Mouse (Mus musculus) ovary, adult 18-20 months (tissue): ENCODE results near the gene Mpnd.
"Not testable (repeated sequence)": the region's sequence is repeated elsewhere in the genome, so short reads cannot be mapped to it uniquely, and the experiment has no call there.

Experiments used
- DNase-seq: peaks from one replicate; pipeline ENCODE4 v3.0.0; 2022; ENCODE audit warnings: low spot score, mixed read lengths

The Mpnd gene

DNA sequence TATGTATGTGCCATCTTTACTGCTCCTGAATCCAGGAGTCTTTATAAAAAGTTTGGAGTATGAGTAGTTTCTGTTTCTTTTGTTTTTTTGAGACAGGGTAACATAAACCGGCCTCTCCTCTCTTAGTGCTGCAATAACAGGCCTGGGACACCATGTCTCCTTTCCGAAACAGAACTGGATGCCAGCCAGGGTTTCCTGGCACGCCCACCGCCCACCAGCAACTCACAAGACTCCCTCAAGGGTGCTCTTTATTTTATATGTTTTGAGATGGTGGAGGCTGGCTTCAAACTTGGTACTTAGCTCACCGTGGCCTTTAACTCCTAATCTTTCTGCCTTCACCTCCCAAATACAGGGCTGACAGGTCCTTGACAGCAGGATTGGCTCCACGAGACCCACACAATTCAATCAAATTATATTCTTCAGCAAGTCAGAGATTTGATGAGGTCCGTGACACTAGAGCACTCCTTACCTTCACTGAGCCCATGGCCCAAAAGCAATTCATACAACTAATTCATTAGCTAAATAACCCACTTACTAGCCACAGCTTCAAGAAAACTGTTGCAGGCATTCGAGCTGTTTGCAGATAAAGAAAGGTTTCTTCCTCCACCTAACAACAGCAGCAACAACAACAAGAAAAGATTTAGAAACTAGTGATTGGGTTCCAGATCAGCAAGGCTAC is 33.2 kb downstream of the Mpnd start:
- DNase-seq: no peak

DNA sequence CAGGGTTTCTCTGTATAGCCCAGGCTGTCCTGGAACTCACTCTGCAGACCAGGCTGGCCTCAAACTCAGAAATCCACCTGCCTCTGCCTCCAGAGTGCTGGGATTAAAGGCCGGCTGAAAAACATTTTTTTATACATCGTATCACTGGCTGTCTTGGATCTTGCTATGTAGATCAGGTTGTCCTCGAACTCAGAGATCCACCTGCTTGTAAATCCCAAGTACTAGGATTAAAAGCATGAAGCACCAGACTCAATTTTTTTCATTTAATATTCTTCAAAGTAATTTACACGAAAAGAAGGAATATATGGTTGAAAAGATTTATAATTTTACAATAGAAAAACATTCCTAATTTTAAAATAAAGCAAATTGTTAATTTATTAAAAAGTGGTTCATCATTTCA is 33.8 kb downstream of the Mpnd start:
- DNase-seq: no peak

DNA sequence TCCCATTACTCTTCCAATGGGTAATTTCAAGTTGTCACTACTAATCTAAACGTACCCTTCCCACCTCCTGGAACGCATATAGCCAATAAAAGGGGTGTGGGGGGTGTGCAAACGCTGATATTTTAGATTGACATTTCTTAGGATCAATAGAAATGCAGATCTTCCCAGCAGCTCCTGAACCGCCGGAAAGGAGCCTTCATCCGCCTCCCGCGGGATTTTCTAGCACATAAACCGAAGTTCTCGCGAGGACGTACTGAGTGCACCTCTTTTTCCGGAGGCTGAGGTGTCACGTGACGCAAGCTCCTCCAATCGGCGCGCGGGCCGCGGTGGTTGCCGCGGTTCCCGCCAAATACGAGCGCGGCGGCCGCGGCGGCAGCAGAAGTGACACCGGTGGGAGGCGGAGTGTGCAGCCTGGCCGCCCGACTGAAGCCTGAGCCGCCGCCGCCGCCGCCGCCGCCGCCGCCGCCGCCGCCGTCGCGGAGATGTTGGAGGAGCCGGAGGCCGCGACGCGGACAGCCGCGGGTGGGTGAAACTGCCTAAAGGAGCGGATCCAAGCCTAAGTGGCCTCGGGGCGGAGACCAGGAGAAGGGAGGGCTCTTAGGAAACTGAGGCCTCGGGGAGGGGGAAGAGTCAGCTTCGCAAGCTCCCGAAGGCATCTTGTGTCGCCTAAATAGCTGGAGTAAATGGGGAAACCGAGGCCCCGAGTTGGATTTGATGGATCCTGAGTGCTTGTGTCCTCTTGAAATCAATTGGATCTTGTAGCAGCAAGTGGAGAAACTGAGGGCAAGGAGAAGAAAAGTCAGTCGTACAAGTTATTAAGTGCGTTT is 34.7 kb downstream of the Mpnd start, which contains the start of gene Chaf1a:
Gene Chaf1a, plus strand, starts transcription at position 410 of the 827 bp plus-strand sequence.
- DNase-seq: peak; percentile 98

DNA sequence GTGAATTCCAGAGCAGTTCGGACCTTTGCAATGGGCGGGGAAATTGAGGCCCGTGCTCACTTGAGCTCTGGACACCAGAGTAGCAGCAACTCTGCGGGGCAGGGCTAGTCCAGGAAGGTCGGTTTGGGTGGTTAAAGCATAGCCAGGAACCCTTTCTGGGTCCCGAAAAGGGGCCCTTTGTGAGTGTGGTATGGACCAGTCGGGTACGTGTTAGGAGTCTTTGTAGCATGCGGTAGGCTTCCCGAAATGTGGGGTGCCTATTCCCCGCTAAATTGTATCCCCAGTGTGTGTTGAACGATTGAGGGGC is 35.3 kb downstream of the Mpnd start:
- DNase-seq: no peak

DNA sequence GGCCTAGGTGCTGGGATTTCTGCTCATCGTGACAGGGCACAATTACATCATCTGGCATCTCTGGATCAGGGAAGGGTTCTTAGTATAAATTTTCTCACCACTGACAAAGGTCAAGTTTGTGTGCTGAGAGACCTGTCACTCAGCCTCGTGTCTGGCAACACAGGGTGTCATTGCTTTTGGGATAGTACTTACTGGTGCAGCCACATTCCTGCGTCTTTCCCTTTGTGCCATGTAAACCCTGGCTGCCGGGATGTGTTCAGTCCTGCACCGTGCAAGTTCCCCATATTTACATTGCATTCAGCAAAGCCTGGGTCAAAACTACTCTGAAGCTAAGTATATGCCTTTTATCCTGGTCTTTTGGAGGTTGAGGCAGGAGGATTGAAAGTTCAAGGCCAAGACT is 45.9 kb downstream of the Mpnd start:
- DNase-seq: no peak

DNA sequence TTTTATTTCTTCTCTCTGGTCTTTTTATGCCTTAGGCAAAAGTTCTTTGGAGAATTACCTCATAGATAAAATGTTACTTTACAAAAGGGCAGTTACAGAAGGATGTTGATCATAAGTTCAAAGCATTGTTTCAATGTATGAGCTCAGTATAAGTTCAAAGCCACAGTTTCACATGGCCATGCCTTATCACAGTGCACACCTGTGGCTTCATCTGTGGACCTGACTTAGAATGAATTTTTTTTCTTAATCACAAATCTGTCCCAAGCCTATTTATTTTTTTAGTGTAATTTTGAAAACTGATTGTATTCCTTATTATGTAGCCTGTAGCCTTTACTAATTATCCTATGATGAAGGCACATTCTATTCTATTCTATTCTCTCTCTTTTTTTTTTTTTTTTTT is 49.4 kb downstream of the Mpnd start:
- DNase-seq: no peak

DNA sequence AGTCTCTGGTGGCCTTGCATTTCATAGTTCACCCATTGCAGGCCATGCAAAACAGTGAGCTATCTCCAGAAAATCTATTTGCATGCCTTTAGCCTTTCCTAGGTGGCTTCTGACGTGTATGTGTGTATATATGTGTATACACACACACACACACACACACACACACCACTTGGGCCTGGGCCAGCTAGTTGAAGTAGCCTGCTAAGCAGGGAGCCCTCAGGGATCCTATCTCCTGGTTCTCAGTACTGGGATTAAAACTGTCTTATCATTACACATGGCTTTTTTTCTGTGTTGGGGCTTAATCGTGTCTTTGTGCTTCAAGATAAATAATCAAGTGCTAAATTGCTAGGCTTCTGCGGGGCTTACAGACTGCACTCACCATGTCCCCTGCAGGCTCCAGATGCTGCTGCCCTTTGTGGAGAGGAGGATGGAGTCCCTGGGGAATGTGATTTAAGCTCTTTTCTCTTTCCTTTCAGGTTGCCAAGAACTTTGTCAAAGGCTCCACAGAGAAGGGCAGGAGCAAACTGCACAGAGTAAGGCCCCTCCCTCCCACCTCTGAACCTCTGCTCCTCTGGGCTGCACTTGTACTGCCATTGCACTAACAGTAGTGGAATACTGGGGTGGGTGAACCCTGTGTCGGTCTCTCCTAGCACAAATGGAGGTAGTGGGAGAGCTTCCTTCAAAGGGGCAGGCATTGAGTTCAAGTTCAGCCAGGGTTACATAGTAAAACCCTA is 50.6 kb downstream of the Mpnd start:
- DNase-seq: no peak

DNA sequence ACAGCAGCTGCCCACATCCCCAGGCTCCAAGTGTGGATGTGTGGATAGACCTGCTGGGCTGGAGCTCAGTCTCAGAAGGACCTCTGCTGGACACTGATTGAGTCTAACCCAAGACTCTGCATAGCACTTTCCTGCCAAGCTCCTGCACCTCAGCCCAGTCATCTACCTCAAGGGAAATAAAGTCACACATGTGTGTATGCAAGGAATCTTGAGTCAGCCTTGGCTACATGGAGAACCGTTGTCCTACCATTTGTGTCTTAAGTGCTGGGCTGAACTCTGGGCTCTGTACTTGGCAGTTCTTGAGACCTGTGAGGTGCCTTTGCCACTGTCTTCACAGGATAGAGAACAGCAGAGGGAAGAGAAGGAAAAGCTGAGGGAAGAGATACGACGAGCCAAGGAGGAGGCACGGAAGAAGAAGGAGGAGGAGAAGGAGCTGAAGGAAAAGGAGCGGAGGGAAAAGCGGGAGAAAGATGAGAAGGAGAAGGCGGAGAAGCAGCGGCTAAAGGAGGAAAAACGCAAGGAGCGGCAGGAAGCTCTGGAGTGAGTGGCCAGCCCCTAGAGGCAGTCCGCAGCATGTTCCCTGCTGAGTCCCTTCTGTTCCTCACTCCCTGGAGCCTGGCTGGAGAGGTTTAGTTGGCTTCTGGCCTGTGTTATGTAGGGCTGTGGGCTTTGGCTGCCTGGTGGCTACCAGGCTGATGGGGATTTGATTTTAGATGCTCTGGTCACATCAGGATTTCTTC is 52.0 kb downstream of the Mpnd start:
- no peak for DNase-seq

DNA sequence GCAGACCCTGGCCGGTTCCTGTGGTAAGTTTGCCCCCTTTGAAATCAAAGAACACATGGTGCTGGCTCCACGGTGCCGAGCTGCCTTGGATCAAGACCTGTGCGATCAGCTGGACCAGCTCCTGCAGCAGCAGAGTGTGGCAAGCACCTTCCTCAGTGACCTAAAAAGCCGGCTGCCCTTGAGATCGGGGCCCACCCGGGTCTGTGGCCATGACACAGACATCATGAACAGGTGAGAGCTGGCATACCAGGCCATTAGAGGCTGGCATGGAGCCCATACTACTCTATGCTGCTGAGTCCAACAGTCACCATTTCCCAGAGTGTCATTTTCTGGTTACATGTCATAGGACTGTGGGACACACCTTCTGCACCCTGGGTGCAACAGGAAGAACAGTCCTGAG is 56.6 kb downstream of the Mpnd start:
- DNase-seq: no peak

DNA sequence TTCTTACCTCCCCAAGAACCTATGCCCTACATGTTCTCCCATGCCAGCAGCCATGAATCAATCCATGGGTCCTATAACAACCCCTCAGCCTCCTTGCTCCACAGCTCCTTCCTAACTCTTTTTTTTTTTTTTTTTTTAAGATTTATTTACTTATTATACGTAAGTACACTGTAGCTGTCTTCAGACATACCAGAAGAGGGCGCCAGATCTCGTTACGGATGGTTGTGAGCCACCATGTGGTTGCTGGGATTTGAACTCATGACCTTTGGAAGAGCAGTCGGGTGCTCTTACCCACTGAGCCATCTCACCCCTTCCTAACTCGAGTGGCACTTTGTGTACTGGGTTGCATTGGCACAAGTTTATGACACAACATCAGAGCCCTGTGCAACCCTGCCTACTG is 60.2 kb downstream of the Mpnd start:
- not testable (repeated sequence) for DNase-seq
